In the genomic region with DNA sequence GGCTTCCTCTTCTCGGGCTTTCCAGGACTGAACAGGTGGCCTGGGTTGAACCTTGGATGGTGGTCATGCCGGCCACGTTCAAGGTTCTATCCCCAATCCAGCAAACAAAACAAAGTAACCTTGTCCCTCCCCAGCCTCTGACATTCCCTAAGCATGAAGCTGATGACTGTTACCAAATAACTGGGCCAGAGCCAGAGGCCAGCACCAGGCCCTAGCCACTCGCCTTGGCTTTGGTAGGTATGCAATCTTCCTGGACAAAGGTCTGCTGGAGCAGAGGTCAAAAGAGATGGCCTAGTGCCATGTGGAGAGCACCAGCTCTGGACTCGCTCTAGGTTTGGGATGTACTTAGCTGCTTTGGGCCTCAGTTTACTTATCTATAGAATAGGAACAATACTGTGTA, we compare ENCODE assay signal across 10 mouse cellular contexts. TPM values are rescaled to one million over a fixed set of nuclear protein-coding genes. Genes with fewer than 3 reads are reported as not detected.
DNase-seq lines count a peak whose midpoint lies in the region; ATAC-seq lines count a peak whose summit lies in the region.
"Had no signal": no experiment of that assay in that cellular context is flagged by ENCODE, and none has a peak within 500 bp of the region (broad histone marks: within the 10 kb centered on the region; RNA-seq: fewer than 3 reads in every experiment).

No protein-coding gene starts in this region.

- DNase-seq in liver: no peak
- peak; percentile 77 for DNase-seq in kidney, postnatal 14 days
- DNase-seq in right cerebral cortex, postnatal 14 days: no peak
- DNase-seq in retina, postnatal 1 day: no peak
- no peak for DNase-seq in lung, postnatal 25 days (ENCODE audit: low spot score)
- DNase-seq: lung, postnatal 14 days; thymus, postnatal 36 days had no signal

- no peaks in the 10 kb centered on the region for H3K36me3 ChIP-seq in liver, embryonic 16.5 days (ENCODE audit: control insufficient read depth, insufficient read depth)
- peaks cover 59% of the 10 kb centered on the region for H3K36me3 ChIP-seq in forebrain, embryonic 12.5 days (replicated peaks)
- H3K36me3 ChIP-seq in neural tube, embryonic 14.5 days (ENCODE audit: control insufficient read depth, insufficient read depth, low read length): peaks cover 15% of the 10 kb centered on the region

- H3K4me2 ChIP-seq in liver, embryonic 16.5 days (ENCODE audit: low read depth, low read length): no peak overlapping the region
- peak overlapping the region; percentile 99 for H3K4me2 ChIP-seq in forebrain, embryonic 12.5 days
- peak overlapping the region; percentile 99 for H3K4me2 ChIP-seq in neural tube, embryonic 14.5 days (ENCODE audit: low read depth, low read length)

- H3K9ac ChIP-seq in liver, embryonic 16.5 days (ENCODE audit: low read depth, low read length): no peak overlapping the region
- H3K9ac ChIP-seq in forebrain, embryonic 12.5 days: peak overlapping the region; percentile 100
- peak overlapping the region; percentile 100; the same call in 1 of the 2 replicates for H3K9ac ChIP-seq in neural tube, embryonic 14.5 days (replicated peaks; ENCODE audit: low read depth, low read length)

- peaks cover 18% of the 10 kb centered on the region for H3K4me1 ChIP-seq in liver, embryonic 16.5 days (ENCODE audit: control insufficient read depth, low read depth, low read length)
- H3K4me1 ChIP-seq in forebrain, embryonic 12.5 days: peaks cover 79% of the 10 kb centered on the region
- peaks cover 60% of the 10 kb centered on the region for H3K4me1 ChIP-seq in neural tube, embryonic 14.5 days (ENCODE audit: control insufficient read depth, insufficient read depth, low read length)

- peak overlapping the region; percentile 55; the same call in 1 of the 2 replicates for H3K27ac ChIP-seq in liver, embryonic 16.5 days (ENCODE audit: low read length)
- H3K27ac ChIP-seq in forebrain, embryonic 12.5 days: no peak overlapping the region
- no peak overlapping the region for H3K27ac ChIP-seq in neural tube, embryonic 14.5 days (ENCODE audit: low read depth, low read length)

- peaks cover 38% of the 10 kb centered on the region for H3K27me3 ChIP-seq in liver, embryonic 16.5 days (ENCODE audit: control insufficient read depth, insufficient read depth, low read depth, low read length)
- no peaks in the 10 kb centered on the region for H3K27me3 ChIP-seq in forebrain, embryonic 12.5 days
- no peaks in the 10 kb centered on the region; the same call in 1 of the 2 replicates for H3K27me3 ChIP-seq in neural tube, embryonic 14.5 days (ENCODE audit: control insufficient read depth, insufficient read depth, low read length)

- no peak overlapping the region for H3K4me3 ChIP-seq in liver, embryonic 16.5 days (ENCODE audit: low read depth, low read length)
- peak overlapping the region; percentile 97 for H3K4me3 ChIP-seq in forebrain, embryonic 12.5 days (replicated peaks)
- peak overlapping the region; percentile 100 for H3K4me3 ChIP-seq in neural tube, embryonic 14.5 days (ENCODE audit: low read depth, low read length)

- 56% methylated on average over 5 of the region's 5 CpGs for WGBS in liver, embryonic 16.5 days (ENCODE audit: insufficient replicate concordance)
- 85% methylated on average over 5 of the region's 5 CpGs for WGBS in forebrain, embryonic 12.5 days
- WGBS in neural tube, embryonic 14.5 days: 84% methylated on average over 5 of the region's 5 CpGs

- peak; percentile 70 for ATAC-seq in liver, embryonic 16.5 days (ENCODE audit: low read depth)
- ATAC-seq in forebrain, embryonic 12.5 days (ENCODE audit: low FRiP score): no peak
- no peak for ATAC-seq in neural tube, embryonic 14.5 days (ENCODE audit: low read depth)

- H3K9me3 ChIP-seq in liver, embryonic 16.5 days (replicated peaks; ENCODE audit: control insufficient read depth, low read length): no peaks in the 10 kb centered on the region
- H3K9me3 ChIP-seq in forebrain, embryonic 12.5 days: no peaks in the 10 kb centered on the region
- no peaks in the 10 kb centered on the region for H3K9me3 ChIP-seq in neural tube, embryonic 14.5 days (ENCODE audit: control insufficient read depth, low read length)

RNA-seq across cellular contexts. Expression of gene Sbk1, which starts 3.3 kb away (rescaled TPM):
- 1.1 and 1.5 TPM in 2 replicates for polyA plus RNA-seq in liver, embryonic 16.5 days (2015; fragmentation: Nextera tagmentation; extraction: Ambion mirVana)
- polyA plus RNA-seq in forebrain, embryonic 12.5 days (2016; fragmentation: Nextera tagmentation; extraction: Ambion mirVana): 264 and 272 TPM in 2 replicates
- polyA plus RNA-seq in neural tube, embryonic 14.5 days (2014; fragmentation: Nextera tagmentation; extraction: Ambion mirVana): 232 and 271 TPM in 2 replicates

Comparison
In these comparisons a context has a peak if more than half of its experiments do, and no peak if none do; other contexts are left out.
1. RNA of gene Sbk1, which starts 3.3 kb away (polyA plus RNA-seq): 264 to 272 TPM in forebrain, embryonic 12.5 days and 232 to 271 TPM in neural tube, embryonic 14.5 days; 1.1 to 1.5 TPM in liver, embryonic 16.5 days; every median in the first group is over 10 times any median in the second.